18 mouse cellular contexts compared by ENCODE assay signal in the genomic region with DNA sequence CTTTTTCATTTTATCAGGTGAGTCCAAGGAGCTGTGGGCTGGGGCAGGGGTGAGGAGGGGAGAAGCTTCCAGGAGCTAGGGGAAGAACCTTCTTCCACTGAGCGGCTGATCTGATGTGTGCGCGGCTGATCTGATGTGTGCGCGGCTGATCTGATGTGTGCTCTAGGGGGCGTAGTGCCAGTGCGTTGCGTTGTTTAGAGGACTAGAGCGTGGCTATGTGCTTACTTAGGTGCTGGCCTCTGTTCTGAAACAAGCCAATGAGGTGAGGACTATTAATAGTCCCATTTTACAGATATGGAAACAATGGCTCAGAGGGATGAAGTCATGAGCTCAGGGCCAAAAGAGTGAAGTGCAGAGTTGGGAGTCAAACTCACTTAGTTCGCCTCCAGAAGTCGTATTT. TPM values are rescaled to one million over a fixed set of nuclear protein-coding genes. Genes with fewer than 3 reads are reported as not detected.
"Had no signal": no experiment of that assay in that cellular context is flagged by ENCODE, and none has a peak within 500 bp of the region (broad histone marks: within the 10 kb centered on the region; RNA-seq: fewer than 3 reads in every experiment).

No protein-coding gene starts in this region.

- DNase-seq: kidney, adult 9 months; kidney, postnatal 25 days; left cerebral cortex, postnatal 4 days; liver, postnatal 0 days; lung, embryonic 14.5 days; retina, postnatal 1 day; thymus, adult 2 months; thymus, postnatal 14 days; thymus, postnatal 4 days had no signal

- H3K27ac ChIP-seq: kidney, postnatal 0 days; limb, embryonic 12.5 days; limb, embryonic 15.5 days; liver, embryonic 14.5 days; macrophage; midbrain, embryonic 13.5 days had no signal

- H3K4me1 ChIP-seq: limb, embryonic 15.5 days had no signal

- H3K9me3 ChIP-seq: limb, embryonic 12.5 days; limb, embryonic 15.5 days; midbrain, embryonic 13.5 days had no signal

- H3K4me2 ChIP-seq: limb, embryonic 12.5 days; limb, embryonic 15.5 days; liver, embryonic 11.5 days; lung, embryonic 14.5 days; midbrain, embryonic 13.5 days had no signal

- H3K27me3 ChIP-seq: limb, embryonic 12.5 days; limb, embryonic 15.5 days; midbrain, embryonic 13.5 days had no signal

- H3K9ac ChIP-seq: limb, embryonic 12.5 days; limb, embryonic 15.5 days; liver, embryonic 14.5 days; liver, postnatal 0 days; lung, embryonic 14.5 days; midbrain, embryonic 13.5 days had no signal

- H3K4me3 ChIP-seq: limb, embryonic 12.5 days; limb, embryonic 15.5 days; midbrain, embryonic 13.5 days had no signal

- ATAC-seq: liver, postnatal 0 days; lung, postnatal 0 days; midbrain, embryonic 13.5 days had no signal

RNA-seq across cellular contexts. Expression of a gene that starts 6.3 kb away (rescaled TPM):
- total RNA-seq: megakaryocyte, adult 5-6 weeks had no signal
- polyA plus RNA-seq: macrophage had no signal

RNA-seq across cellular contexts. Expression of a gene that starts 50.0 kb away (rescaled TPM):
- polyA plus RNA-seq: limb, embryonic 12.5 days; liver, embryonic 11.5 days had no signal

RNA-seq across cellular contexts. Expression of a gene that starts 51.5 kb away (rescaled TPM):
- total RNA-seq: megakaryocyte, adult 5-6 weeks had no signal
- polyA plus RNA-seq: liver, postnatal 0 days; macrophage had no signal
